Mouse (Mus musculus) stomach, postnatal 0 days (tissue): ENCODE measurements around the gene Ppfibp2.

ENCODE experiments used
- CTCF ChIP-seq: IDR thresholded peaks from 2 replicates; pipeline ENCODE4 v1.5.1; 2016; ENCODE audit warnings: antibody characterized with exemption, low read depth, mild to moderate bottlenecking, moderate library complexity
- EP300 ChIP-seq: optimal IDR thresholded peaks from 2 replicates; pipeline ENCODE3; 2016; ENCODE audit warnings: antibody characterized with exemption

DNA sequence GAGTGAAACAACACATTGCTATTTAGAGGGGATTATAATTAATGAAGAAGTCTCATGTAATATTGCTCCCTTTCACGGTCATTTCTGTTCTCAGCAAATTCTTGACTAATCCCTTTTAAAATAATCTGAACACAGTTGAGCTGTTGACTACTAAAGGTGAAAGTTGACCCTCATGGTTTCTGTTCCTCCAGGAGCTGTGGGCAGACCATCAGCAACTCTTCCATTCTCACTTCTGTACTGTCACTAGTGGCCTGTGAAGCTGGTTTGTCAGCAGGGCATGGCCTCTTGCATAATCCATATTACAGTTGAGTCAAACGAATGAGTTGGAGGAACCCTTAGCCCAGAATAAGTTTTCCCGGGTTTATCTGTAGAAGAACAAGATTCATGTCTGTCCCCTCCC, 88.6 kb downstream of the Ppfibp2 start:
- TF ChIP-seq CTCF (no peak), EP300 (no peak)
